Mouse (Mus musculus) mouse embryonic stem cell (cell line): Measurements from ENCODE around the gene Cox19.
"Not testable (repeated sequence)": the region's sequence is repeated elsewhere in the genome, so short reads cannot be mapped to it uniquely, and the experiment has no call there.

Experiments
- in situ Hi-C, 2 experiments: fragments of 300-500 bp; cut with MboI; formaldehyde crosslinking; loops; 1 replicate in 1 of 2; 3 replicates in 1 of 2; pipeline ENCODE4 v1.14.3; 2019 to 2020; ENCODE audit warnings: low sequenced_read_pairs in 2 of 2, low pct_unique_long_range_greater_than_20kb in 1 of 2, mixed read lengths in 1 of 2; ENCODE audit not compliant: unreplicated experiment in 1 of 2

Gene Cox19

GRCm38 (mm10) chr5:139338403-139338802, 12.8 kb downstream of the Cox19 start:
- in situ Hi-C loops: no loop called here

- in situ Hi-C loops: no loop called here
Measured at GRCm38 (mm10) chr5:139337826-139338370, 13.3 kb downstream of the Cox19 start.

- in situ Hi-C loops: no loop called here
Measured at GRCm38 (mm10) chr5:139335634-139336033, 15.6 kb downstream of the Cox19 start.

- in situ Hi-C loops: not testable (repeated sequence)
Measured at GRCm38 (mm10) chr5:139334394-139334793, 16.8 kb downstream of the Cox19 start.

GRCm38 (mm10) chr5:139333301-139334013, 17.8 kb downstream of the Cox19 start:
- in situ Hi-C loops: no loop called here

GRCm38 (mm10) chr5:139332590-139333272, 18.5 kb downstream of the Cox19 start:
- in situ Hi-C loops: no loop called here

- in situ Hi-C loops: no loop called here
Measured at GRCm38 (mm10) chr5:139331742-139332141, 19.5 kb downstream of the Cox19 start.

GRCm38 (mm10) chr5:139330766-139331165, 20.5 kb downstream of the Cox19 start:
- in situ Hi-C loops: no loop called here

- in situ Hi-C loops: no loop called here
Measured at GRCm38 (mm10) chr5:139327634-139328020, 23.6 kb downstream of the Cox19 start.

- in situ Hi-C loops: no loop called here
Measured at GRCm38 (mm10) chr5:139326986-139327633, 24.1 kb downstream of the Cox19 start.

- in situ Hi-C loops: no loop called here
Measured at GRCm38 (mm10) chr5:139326111-139326696, 25.0 kb downstream of the Cox19 start.

GRCm38 (mm10) chr5:139325395-139325966, 25.7 kb downstream of the Cox19 start, which contains the start of gene Adap1:
Adap1 (minus strand) TSS chr5:139325622.
- in situ Hi-C loops: no loop called here

- in situ Hi-C loops: no loop called here
Measured at GRCm38 (mm10) chr5:139324691-139325394, 26.4 kb downstream of the Cox19 start.

- in situ Hi-C loops: no loop called here
Measured at GRCm38 (mm10) chr5:139324045-139324491, 27.1 kb downstream of the Cox19 start.

- in situ Hi-C loops: no loop called here
Measured at GRCm38 (mm10) chr5:139323260-139323924, 27.8 kb downstream of the Cox19 start.

GRCm38 (mm10) chr5:139321331-139321730, 29.9 kb downstream of the Cox19 start:
- in situ Hi-C loops: no loop called here

- in situ Hi-C loops: no loop called here
Measured at GRCm38 (mm10) chr5:139320424-139320823, 30.8 kb downstream of the Cox19 start.
